Mouse (Mus musculus) neural tube, embryonic 15.5 days (tissue): ENCODE results near the gene Helz. TPM values are rescaled to one million over a fixed set of nuclear protein-coding genes. Genes with fewer than 3 reads are reported as not detected.
"Not testable (repeated sequence)": the region's sequence is repeated elsewhere in the genome, so short reads cannot be mapped to it uniquely, and the experiment has no call there.

Source experiments
- ATAC-seq: fragments of 200-750 bp; cut with Nextera tagmentation; 2 replicates; pipeline ENCODE4 v1.8.0; 2017; ENCODE audit warnings: mild to moderate bottlenecking, moderate TSS enrichment, moderate library complexity; ENCODE audit not compliant: low FRiP score
- H3K27ac ChIP-seq: fragments of 300-500 bp; sonication (generic); replicated peaks from 2 replicates; pipeline ENCODE4 v1.5.1; 2015; ENCODE audit warnings: mild to moderate bottlenecking, inconsistent platforms
- H3K27me3 ChIP-seq: fragments of 300-500 bp; sonication (generic); replicated peaks from 2 replicates; pipeline ENCODE4 v1.6.1; 2015; ENCODE audit warnings: inconsistent platforms
- H3K36me3 ChIP-seq: fragments of 300-500 bp; sonication (generic); 2 replicates; pipeline ENCODE4 v1.6.1; 2015; ENCODE audit warnings: inconsistent platforms
- H3K4me1 ChIP-seq: fragments of 300-500 bp; sonication (generic); 2 replicates; pipeline ENCODE4 v1.6.1; 2015; ENCODE audit warnings: inconsistent platforms
- H3K4me2 ChIP-seq: fragments of 300-500 bp; sonication (generic); 2 replicates; pipeline ENCODE4 v1.6.1; 2015; ENCODE audit warnings: inconsistent platforms, mild to moderate bottlenecking, moderate library complexity
- H3K4me3 ChIP-seq: fragments of 300-500 bp; sonication (generic); replicated peaks from 2 replicates; pipeline ENCODE4 v1.5.1; 2015; ENCODE audit warnings: mild to moderate bottlenecking, inconsistent platforms
- H3K9ac ChIP-seq: fragments of 300-500 bp; sonication (generic); replicated peaks from 2 replicates; pipeline ENCODE4 v1.6.1; 2015; ENCODE audit warnings: mild to moderate bottlenecking, inconsistent platforms
- H3K9me3 ChIP-seq: fragments of 300-500 bp; sonication (generic); replicated peaks from 2 replicates; pipeline ENCODE4 v1.6.1; 2016; ENCODE audit warnings: inconsistent platforms
- WGBS: fragments of 180-500 bp; shearing (Covaris S2); methylation state at CpG from one replicate; pipeline ENCODE4 v1.1.7; 2015; ENCODE audit warnings: mixed read lengths; 5-methylcytosine and 5-hydroxymethylcytosine counted together
- polyA plus RNA-seq: library from polyadenylated mRNA; unstranded; fragments of >200 nt; fragmentation: Nextera tagmentation; extraction: Ambion mirVana; gene quantifications from 2 replicates; pipeline ENCODE4 v1.2.1, GENCODE M21; 2015

The Helz gene
- polyA plus RNA-seq, 1 experiment from 2014 or later: 13.5 TPM

GRCm38 (mm10) chr11:107578226-107578625 lies 30.5 kb downstream of the Helz start:
- Histone ChIP-seq H3K4me2 (no peak overlapping the region), H3K27ac (no peak overlapping the region), H3K9ac (no peak overlapping the region), H3K4me3 (no peak overlapping the region), H3K27me3 (no peaks in the 10 kb centered on the region), H3K4me1 (0 out of 2 replicates have a peak, but pooled peaks cover 7% of the 10 kb centered on the region), H3K9me3 (no peaks in the 10 kb centered on the region), H3K36me3 (peaks cover 30% of the 10 kb centered on the region)
- ATAC-seq: no peak
- whole genome bisulfite sequencing: 66% methylated on average over 7 of the region's 7 CpGs

- Histone ChIP-seq H3K36me3 (peaks cover 19% of the 10 kb centered on the region), H3K27ac (no peak overlapping the region), H3K9ac (no peak overlapping the region), H3K9me3 (no peaks in the 10 kb centered on the region), H3K4me3 (no peak overlapping the region), H3K4me2 (no peak overlapping the region), H3K4me1 (peaks cover 12% of the 10 kb centered on the region; the same call in 1 of the 2 replicates), H3K27me3 (no peaks in the 10 kb centered on the region)
- WGBS: 98% methylated on average over 4 of the region's 4 CpGs
- ATAC-seq: no peak
Observed at GRCm38 (mm10) chr11:107580786-107581185, 33.1 kb downstream of the Helz start.

- H3K36me3 ChIP-seq: peaks cover 11% of the 10 kb centered on the region; the same call in 1 of the 2 replicates
- no peak overlapping the region for H3K9ac ChIP-seq
- H3K4me3 ChIP-seq: no peak overlapping the region
- H3K4me2 ChIP-seq: no peak overlapping the region
- H3K27me3 ChIP-seq: no peaks in the 10 kb centered on the region
- H3K9me3 ChIP-seq: no peaks in the 10 kb centered on the region
- WGBS: 50% methylated on average over 12 of the region's 12 CpGs
- no peak overlapping the region for H3K27ac ChIP-seq
- no peak for ATAC-seq
- H3K4me1 ChIP-seq: peaks cover 13% of the 10 kb centered on the region; the same call in 1 of the 2 replicates
Observed at GRCm38 (mm10) chr11:107584660-107585451, 37.1 kb downstream of the Helz start.

GRCm38 (mm10) chr11:107586129-107586528 lies 38.4 kb downstream of the Helz start:
- H3K4me3 ChIP-seq, ATAC-seq, H3K27ac ChIP-seq, H3K9ac ChIP-seq, H3K36me3 ChIP-seq, H3K9me3 ChIP-seq, H3K4me2 ChIP-seq, H3K27me3 ChIP-seq: not testable (repeated sequence)
- peaks cover 13% of the 10 kb centered on the region; the same call in 1 of the 2 replicates for H3K4me1 ChIP-seq
- WGBS: 89% methylated on average over 5 of the region's 5 CpGs

- Histone ChIP-seq H3K27ac (no peak overlapping the region), H3K36me3 (peaks cover 7% of the 10 kb centered on the region; the same call in 1 of the 2 replicates), H3K4me1 (peaks cover 13% of the 10 kb centered on the region; the same call in 1 of the 2 replicates), H3K4me2 (no peak overlapping the region), H3K9me3 (no peaks in the 10 kb centered on the region), H3K9ac (no peak overlapping the region), H3K4me3 (no peak overlapping the region), H3K27me3 (no peaks in the 10 kb centered on the region)
- WGBS: 83% methylated on average over 7 of the region's 7 CpGs
- no peak for ATAC-seq
Observed at GRCm38 (mm10) chr11:107587141-107587540, 39.4 kb downstream of the Helz start.

GRCm38 (mm10) chr11:107592575-107592974 lies 44.8 kb downstream of the Helz start:
- Histone ChIP-seq H3K9ac (no peak overlapping the region), H3K4me3 (no peak overlapping the region), H3K4me2 (no peak overlapping the region), H3K27me3 (no peaks in the 10 kb centered on the region), H3K4me1 (no peaks in the 10 kb centered on the region), H3K36me3 (peaks cover 33% of the 10 kb centered on the region), H3K9me3 (no peaks in the 10 kb centered on the region), H3K27ac (no peak overlapping the region)
- WGBS: 88% methylated on average over 5 of the region's 5 CpGs
- no peak for ATAC-seq

- ATAC-seq: no peak
- Histone ChIP-seq H3K27ac (no peak overlapping the region), H3K4me2 (no peak overlapping the region), H3K27me3 (no peaks in the 10 kb centered on the region), H3K4me3 (no peak overlapping the region), H3K4me1 (no peaks in the 10 kb centered on the region), H3K9me3 (no peaks in the 10 kb centered on the region), H3K9ac (no peak overlapping the region), H3K36me3 (peaks cover 56% of the 10 kb centered on the region)
- WGBS: 96% methylated on average over 4 of the region's 4 CpGs
Observed at GRCm38 (mm10) chr11:107597381-107597780, 49.7 kb downstream of the Helz start.

GRCm38 (mm10) chr11:107605694-107606093 lies 58.0 kb downstream of the Helz start:
- Histone ChIP-seq H3K9ac (no peak overlapping the region), H3K27ac (no peak overlapping the region), H3K9me3 (no peaks in the 10 kb centered on the region), H3K4me3 (no peak overlapping the region), H3K4me2 (no peak overlapping the region), H3K36me3 (peaks cover 45% of the 10 kb centered on the region), H3K4me1 (peaks cover 3% of the 10 kb centered on the region; the same call in 1 of the 2 replicates), H3K27me3 (no peaks in the 10 kb centered on the region)
- no peak for ATAC-seq
- 91% methylated on average over 7 of the region's 7 CpGs for WGBS

- H3K36me3 ChIP-seq: peaks cover 8% of the 10 kb centered on the region
- H3K4me3 ChIP-seq: no peak overlapping the region
- no peaks in the 10 kb centered on the region for H3K27me3 ChIP-seq
- H3K4me2 ChIP-seq: no peak overlapping the region
- peaks cover 4% of the 10 kb centered on the region; the same call in 1 of the 2 replicates for H3K4me1 ChIP-seq
- no peaks in the 10 kb centered on the region for H3K9me3 ChIP-seq
- ATAC-seq: no peak
- H3K27ac ChIP-seq: no peak overlapping the region
- WGBS: 91% methylated on average over 5 of the region's 5 CpGs
- H3K9ac ChIP-seq: no peak overlapping the region
Observed at GRCm38 (mm10) chr11:107613906-107614305, 66.2 kb downstream of the Helz start.

- H3K4me1 ChIP-seq: peaks cover under 1% of the 10 kb centered on the region; the same call in 1 of the 2 replicates
- no peak overlapping the region for H3K27ac ChIP-seq
- H3K4me3 ChIP-seq: no peak overlapping the region
- no peaks in the 10 kb centered on the region for H3K9me3 ChIP-seq
- H3K36me3 ChIP-seq: peaks cover 25% of the 10 kb centered on the region
- H3K4me2 ChIP-seq: no peak overlapping the region
- H3K9ac ChIP-seq: no peak overlapping the region
- ATAC-seq: no peak
- H3K27me3 ChIP-seq: no peaks in the 10 kb centered on the region
- 87% methylated on average over 4 of the region's 5 CpGs for WGBS
Observed at GRCm38 (mm10) chr11:107615696-107616095, 68.0 kb downstream of the Helz start.

- WGBS: 41% methylated on average over 5 of the region's 5 CpGs
- Histone ChIP-seq H3K9ac (no peak overlapping the region), H3K27ac (no peak overlapping the region), H3K27me3 (no peaks in the 10 kb centered on the region), H3K4me1 (no peaks in the 10 kb centered on the region), H3K4me3 (no peak overlapping the region), H3K36me3 (peaks cover 32% of the 10 kb centered on the region), H3K9me3 (no peaks in the 10 kb centered on the region), H3K4me2 (no peak overlapping the region)
- no peak for ATAC-seq
Observed at GRCm38 (mm10) chr11:107617976-107618375, 70.2 kb downstream of the Helz start.

GRCm38 (mm10) chr11:107624661-107625060 lies 76.9 kb downstream of the Helz start:
- no peaks in the 10 kb centered on the region for H3K27me3 ChIP-seq
- no peak overlapping the region for H3K4me3 ChIP-seq
- ATAC-seq: no peak
- no peaks in the 10 kb centered on the region for H3K4me1 ChIP-seq
- H3K9me3 ChIP-seq: no peaks in the 10 kb centered on the region
- no peak overlapping the region for H3K9ac ChIP-seq
- H3K4me2 ChIP-seq: no peak overlapping the region
- H3K27ac ChIP-seq: no peak overlapping the region
- 96% methylated on average over 3 of the region's 3 CpGs for WGBS
- peaks cover 32% of the 10 kb centered on the region for H3K36me3 ChIP-seq
